Mouse (Mus musculus): ENCODE data around the gene Zxdc. TPM values are rescaled to one million over a fixed set of nuclear protein-coding genes. Genes with fewer than 3 reads are reported as not detected.

Zxdc gene
- polyA plus RNA-seq (2015; fragmentation: Nextera tagmentation; extraction: Ambion mirVana): 5.4 and 6.3 TPM in 2 replicates

GRCm38 (mm10) chr6:90368976-90369724, at the start of gene Zxdc:
Zxdc (plus strand) TSS chr6:90369492.
- Histone ChIP-seq H3K4me3 (ENCODE audit: low read length) (peak within 1 kb of the TSS; percentile 91), H3K9ac (ENCODE audit: low read length) (peak within 1 kb of the TSS; percentile 90), H3K27me3 (ENCODE audit: control insufficient read depth, insufficient read depth, low read depth, low read length) (no peaks in the 10 kb centered on the region), H3K36me3 (ENCODE audit: control insufficient read depth, insufficient read depth, low read length) (peaks cover 7% of the 10 kb centered on the region), H3K27ac (ENCODE audit: low read length) (peak within 1 kb of the TSS; percentile 71), H3K4me1 (replicated peaks; ENCODE audit: control insufficient read depth, insufficient read depth, low read length) (peaks cover 16% of the 10 kb centered on the region), H3K4me2 (ENCODE audit: low read depth, low read length) (peak within 1 kb of the TSS; percentile 99), H3K9me3 (ENCODE audit: control insufficient read depth, low read length) (no peaks in the 10 kb centered on the region)
- ATAC-seq (ENCODE audit: low read depth): peak; percentile 99
- 5% methylated on average over 39 of the region's 41 CpGs for WGBS

- no peaks in the 10 kb centered on the region for H3K27me3 ChIP-seq (ENCODE audit: control insufficient read depth, insufficient read depth, low read depth, low read length)
- no peaks in the 10 kb centered on the region for H3K36me3 ChIP-seq (ENCODE audit: control insufficient read depth, insufficient read depth, low read length)
- H3K4me1 ChIP-seq (replicated peaks; ENCODE audit: control insufficient read depth, insufficient read depth, low read length): 0 out of 2 replicates have a peak, but pooled peaks cover 3% of the 10 kb centered on the region
- ATAC-seq (ENCODE audit: low read depth): no peak
- H3K9ac ChIP-seq (ENCODE audit: low read length): no peak overlapping the region
- no peaks in the 10 kb centered on the region for H3K9me3 ChIP-seq (ENCODE audit: control insufficient read depth, low read length)
- 71% methylated on average over 5 of the region's 5 CpGs for WGBS
- no peak overlapping the region for H3K4me3 ChIP-seq (ENCODE audit: low read length)
- H3K4me2 ChIP-seq (ENCODE audit: low read depth, low read length): no peak overlapping the region
- no peak overlapping the region for H3K27ac ChIP-seq (ENCODE audit: low read length)
Observed at GRCm38 (mm10) chr6:90320429-90320828, 48.9 kb upstream of the Zxdc start.

- WGBS: 37% methylated on average over 4 of the region's 4 CpGs
- Histone ChIP-seq H3K27me3 (ENCODE audit: control insufficient read depth, insufficient read depth, low read depth, low read length) (no peaks in the 10 kb centered on the region), H3K36me3 (ENCODE audit: control insufficient read depth, insufficient read depth, low read length) (no peaks in the 10 kb centered on the region), H3K9me3 (ENCODE audit: control insufficient read depth, low read length) (no peaks in the 10 kb centered on the region), H3K27ac (ENCODE audit: low read length) (no peak overlapping the region), H3K9ac (ENCODE audit: low read length) (no peak overlapping the region), H3K4me3 (ENCODE audit: low read length) (no peak overlapping the region), H3K4me2 (ENCODE audit: low read depth, low read length) (no peak overlapping the region), H3K4me1 (replicated peaks; ENCODE audit: control insufficient read depth, insufficient read depth, low read length) (0 out of 2 replicates have a peak, but pooled peaks cover 3% of the 10 kb centered on the region)
- ATAC-seq (ENCODE audit: low read depth): no peak
Observed at GRCm38 (mm10) chr6:90321811-90322210, 47.5 kb upstream of the Zxdc start.

- ATAC-seq (ENCODE audit: low read depth): no peak
- 53% methylated on average over 3 of the region's 3 CpGs for WGBS
Observed at GRCm38 (mm10) chr6:90324026-90324425, 45.3 kb upstream of the Zxdc start.

GRCm38 (mm10) chr6:90324463-90324862, 44.8 kb upstream of the Zxdc start:
- WGBS: 45% methylated on average over 3 of the region's 3 CpGs

More at GRCm38 (mm10) chr6:90324026-90324425, 45.3 kb upstream of the Zxdc start:
- H3K36me3 ChIP-seq (ENCODE audit: control insufficient read depth, insufficient read depth, low read length): no peaks in the 10 kb centered on the region
- H3K27me3 ChIP-seq (ENCODE audit: control insufficient read depth, insufficient read depth, low read depth, low read length): no peaks in the 10 kb centered on the region
- H3K27ac ChIP-seq (ENCODE audit: low read length): no peak overlapping the region
- H3K4me2 ChIP-seq (ENCODE audit: low read depth, low read length): no peak overlapping the region
- 0 out of 2 replicates have a peak, but pooled peaks cover 3% of the 10 kb centered on the region for H3K4me1 ChIP-seq (replicated peaks; ENCODE audit: control insufficient read depth, insufficient read depth, low read length)
- H3K9ac ChIP-seq (ENCODE audit: low read length): no peak overlapping the region
- H3K4me3 ChIP-seq (ENCODE audit: low read length): no peak overlapping the region
- no peaks in the 10 kb centered on the region for H3K9me3 ChIP-seq (ENCODE audit: control insufficient read depth, low read length)

GRCm38 (mm10) chr6:90324991-90325390, 44.3 kb upstream of the Zxdc start, which contains the start of gene Chst13:
Chst13 (minus strand) TSS chr6:90325185.
- Histone ChIP-seq H3K4me1 (replicated peaks; ENCODE audit: control insufficient read depth, insufficient read depth, low read length) (0 out of 2 replicates have a peak, but pooled peaks cover 3% of the 10 kb centered on the region), H3K27ac (ENCODE audit: low read length) (no peak within 1 kb of the TSS), H3K27me3 (ENCODE audit: control insufficient read depth, insufficient read depth, low read depth, low read length) (no peaks in the 10 kb centered on the region), H3K4me3 (ENCODE audit: low read length) (0 out of 2 replicates have a peak within 1 kb of the TSS, but pooled peaks have one; percentile 17), H3K9ac (ENCODE audit: low read length) (peak within 1 kb of the TSS; percentile 44), H3K9me3 (ENCODE audit: control insufficient read depth, low read length) (no peaks in the 10 kb centered on the region), H3K4me2 (ENCODE audit: low read depth, low read length) (peak within 1 kb of the TSS; percentile 44), H3K36me3 (ENCODE audit: control insufficient read depth, insufficient read depth, low read length) (no peaks in the 10 kb centered on the region)
- ATAC-seq (ENCODE audit: low read depth): peak; percentile 63
- 5% methylated on average over 22 of the region's 22 CpGs for WGBS

More at GRCm38 (mm10) chr6:90324463-90324862, 44.8 kb upstream of the Zxdc start:
- Histone ChIP-seq H3K9me3 (ENCODE audit: control insufficient read depth, low read length) (no peaks in the 10 kb centered on the region), H3K27ac (ENCODE audit: low read length) (no peak overlapping the region), H3K9ac (ENCODE audit: low read length) (no peak overlapping the region; the same call in 1 of the 2 replicates), H3K36me3 (ENCODE audit: control insufficient read depth, insufficient read depth, low read length) (no peaks in the 10 kb centered on the region), H3K4me1 (replicated peaks; ENCODE audit: control insufficient read depth, insufficient read depth, low read length) (0 out of 2 replicates have a peak, but pooled peaks cover 3% of the 10 kb centered on the region), H3K27me3 (ENCODE audit: control insufficient read depth, insufficient read depth, low read depth, low read length) (no peaks in the 10 kb centered on the region), H3K4me3 (ENCODE audit: low read length) (no peak overlapping the region), H3K4me2 (ENCODE audit: low read depth, low read length) (no peak overlapping the region)
- ATAC-seq (ENCODE audit: low read depth): no peak

- 0 out of 2 replicates have a peak, but pooled peaks cover 3% of the 10 kb centered on the region for H3K4me1 ChIP-seq (replicated peaks; ENCODE audit: control insufficient read depth, insufficient read depth, low read length)
- ATAC-seq (ENCODE audit: low read depth): no peak
- no peak overlapping the region for H3K9ac ChIP-seq (ENCODE audit: low read length)
- no peaks in the 10 kb centered on the region for H3K27me3 ChIP-seq (ENCODE audit: control insufficient read depth, insufficient read depth, low read depth, low read length)
- 21% methylated on average over 6 of the region's 6 CpGs for WGBS
- H3K36me3 ChIP-seq (ENCODE audit: control insufficient read depth, insufficient read depth, low read length): no peaks in the 10 kb centered on the region
- no peak overlapping the region for H3K4me2 ChIP-seq (ENCODE audit: low read depth, low read length)
- H3K9me3 ChIP-seq (ENCODE audit: control insufficient read depth, low read length): no peaks in the 10 kb centered on the region
- no peak overlapping the region for H3K27ac ChIP-seq (ENCODE audit: low read length)
- H3K4me3 ChIP-seq (ENCODE audit: low read length): no peak overlapping the region
Observed at GRCm38 (mm10) chr6:90327670-90328069, 41.6 kb upstream of the Zxdc start.

- 16% methylated on average over 1 of the region's 1 CpGs for WGBS
- H3K36me3 ChIP-seq (ENCODE audit: control insufficient read depth, insufficient read depth, low read length): no peaks in the 10 kb centered on the region
- no peak overlapping the region for H3K9ac ChIP-seq (ENCODE audit: low read length)
- H3K4me1 ChIP-seq (replicated peaks; ENCODE audit: control insufficient read depth, insufficient read depth, low read length): 0 out of 2 replicates have a peak, but pooled peaks cover 2% of the 10 kb centered on the region
- no peak overlapping the region for H3K4me2 ChIP-seq (ENCODE audit: low read depth, low read length)
- no peak overlapping the region for H3K27ac ChIP-seq (ENCODE audit: low read length)
- peak; percentile 52 for ATAC-seq (ENCODE audit: low read depth)
- H3K4me3 ChIP-seq (ENCODE audit: low read length): no peak overlapping the region
- no peaks in the 10 kb centered on the region for H3K27me3 ChIP-seq (ENCODE audit: control insufficient read depth, insufficient read depth, low read depth, low read length)
- no peaks in the 10 kb centered on the region for H3K9me3 ChIP-seq (ENCODE audit: control insufficient read depth, low read length)
Observed at GRCm38 (mm10) chr6:90329953-90330352, 39.3 kb upstream of the Zxdc start.

- no peaks in the 10 kb centered on the region for H3K36me3 ChIP-seq (ENCODE audit: control insufficient read depth, insufficient read depth, low read length)
- H3K4me3 ChIP-seq (ENCODE audit: low read length): no peak within 1 kb of the TSS
- H3K9ac ChIP-seq (ENCODE audit: low read length): no peak within 1 kb of the TSS
- no peak within 1 kb of the TSS for H3K27ac ChIP-seq (ENCODE audit: low read length)
- H3K27me3 ChIP-seq (ENCODE audit: control insufficient read depth, insufficient read depth, low read depth, low read length): no peaks in the 10 kb centered on the region
- no peak for ATAC-seq (ENCODE audit: low read depth)
- 68% methylated on average over 7 of the region's 7 CpGs for WGBS
- H3K4me1 ChIP-seq (replicated peaks; ENCODE audit: control insufficient read depth, insufficient read depth, low read length): no peaks in the 10 kb centered on the region
- no peak within 1 kb of the TSS for H3K4me2 ChIP-seq (ENCODE audit: low read depth, low read length)
- no peaks in the 10 kb centered on the region for H3K9me3 ChIP-seq (ENCODE audit: control insufficient read depth, low read length)
Observed at GRCm38 (mm10) chr6:90332561-90333425, 36.5 kb upstream of the Zxdc start, which contains the start of gene Uroc1. Uroc1 (plus strand) TSS chr6:90333284.

Data from lung, embryonic 16.5 days (tissue).